9 mouse cellular contexts compared by ENCODE assay signal in genomic region chr16:35229582-35229981, GRCm38 (mm10).
A peak's percentile ranks its signal among the peaks of the same experiment; 100 is the strongest.
DNase-seq lines count a peak whose midpoint lies in the region; ATAC-seq and TF ChIP-seq lines count a peak whose summit lies in the region.
"Had no signal": no experiment of that assay in that cellular context is flagged by ENCODE, and none has a peak within 500 bp of the region (broad histone marks: within the 10 kb centered on the region; RNA-seq: fewer than 3 reads in every experiment).

No protein-coding gene starts in this region.

- TF ChIP-seq POLR2A in lung, adult 2 months (IDR thresholded peaks at IDR 0.05; ENCODE audit: borderline replicate concordance, extremely low read depth, low read depth, low read length) = no peak

- no peaks in the 10 kb centered on the region for H3K27me3 ChIP-seq in lung, embryonic 16.5 days (ENCODE audit: control insufficient read depth, insufficient read depth, low read depth, low read length)
- H3K27me3 ChIP-seq: lung, embryonic 15.5 days had no signal

- 31% methylated on average over 11 of the region's 11 CpGs for WGBS in lung, embryonic 16.5 days
- 26% methylated on average over 11 of the region's 11 CpGs for WGBS in lung, adult 2 months

- no peak overlapping the region for H3K4me3 ChIP-seq in lung, embryonic 16.5 days (ENCODE audit: low read length)
- H3K4me3 ChIP-seq in lung, adult 2 months (replicated peaks; ENCODE audit: extremely low read depth, low read depth, low read length) = no peak overlapping the region
- H3K4me3 ChIP-seq: lung, embryonic 15.5 days; myocyte had no signal

- H3K4me1 ChIP-seq in lung, embryonic 16.5 days (replicated peaks; ENCODE audit: control insufficient read depth, insufficient read depth, low read length) = peaks cover 10% of the 10 kb centered on the region
- no peaks in the 10 kb centered on the region for H3K4me1 ChIP-seq in lung, adult 2 months (ENCODE audit: control insufficient read depth, insufficient read depth, low read length)

- no peak for TF ChIP-seq CTCF in lung, adult 2 months (IDR thresholded peaks at IDR 0.05; ENCODE audit: insufficient read depth, low read length)

- no peak overlapping the region for H3K4me2 ChIP-seq in lung, embryonic 16.5 days (ENCODE audit: low read depth, low read length)
- H3K4me2 ChIP-seq: lung, embryonic 15.5 days had no signal

- no peak overlapping the region for H3K27ac ChIP-seq in lung, embryonic 16.5 days (ENCODE audit: low read length)
- H3K27ac ChIP-seq: lung, embryonic 15.5 days had no signal

- peak; percentile 12; the same call in 1 of the 2 replicates for ATAC-seq in lung, embryonic 16.5 days (ENCODE audit: low read depth)
- peak; percentile 74 for ATAC-seq in granulocyte monocyte progenitor cell, adult 5-6 weeks (replicated peaks; ENCODE audit: poor library complexity, severe bottlenecking)
- peak; percentile 82 to 85 for ATAC-seq in hematopoietic stem cell, adult 5-6 weeks (replicated peaks in 1 of 2; ENCODE audit: insufficient read depth in 1 of 2, low FRiP score in 2 of 2, low TSS enrichment in 1 of 2, low read depth in 1 of 2, poor library complexity in 2 of 2, severe bottlenecking in 2 of 2)

- H3K36me3 ChIP-seq in lung, embryonic 16.5 days (ENCODE audit: control insufficient read depth, insufficient read depth, low read length) = no peaks in the 10 kb centered on the region
- H3K36me3 ChIP-seq: lung, embryonic 15.5 days had no signal

- H3K9ac ChIP-seq in lung, embryonic 16.5 days (ENCODE audit: low read length) = no peak overlapping the region
- H3K9ac ChIP-seq: lung, embryonic 15.5 days had no signal

- no peaks in the 10 kb centered on the region for H3K9me3 ChIP-seq in lung, embryonic 16.5 days (ENCODE audit: control insufficient read depth, low read length)
- H3K9me3 ChIP-seq: lung, embryonic 15.5 days had no signal

- DNase-seq in lung, adult 2 months = no peak
- DNase-seq in thymus, postnatal 14 days = peak; percentile 81
- DNase-seq in c-Kit-positive CD71-positive TER-119-positive erythroid progenitor cells, embryonic 14.5 days (ENCODE audit: low spot score) = no peak
- no peak for DNase-seq in frontal cortex, postnatal 36 days (ENCODE audit: low spot score in 2 of 2)

Comparison
In these comparisons a context has a peak if more than half of its experiments do, and no peak if none do; other contexts are left out.
1. ATAC-seq: peak in every context shown above with its lines; median percentile 84 in hematopoietic stem cell, adult 5-6 weeks; 74 in granulocyte monocyte progenitor cell, adult 5-6 weeks; 12 in lung, embryonic 16.5 days.